Comparison of ENCODE assay signal across 12 mouse cellular contexts in genomic region chr17:12858072-12858471, GRCm38 (mm10). TPM values are rescaled to one million over a fixed set of nuclear protein-coding genes. Genes with fewer than 3 reads are reported as not detected.
DNase-seq lines count a peak whose midpoint lies in the region; ATAC-seq and TF ChIP-seq lines count a peak whose summit lies in the region.
"Had no signal": no experiment of that assay in that cellular context is flagged by ENCODE, and none has a peak within 500 bp of the region (broad histone marks: within the 10 kb centered on the region; RNA-seq: fewer than 3 reads in every experiment).

No protein-coding gene starts in this region.

- no peak overlapping the region for H3K4me2 ChIP-seq in kidney, embryonic 14.5 days (replicated peaks; ENCODE audit: low read depth, low read length)
- no peak overlapping the region; the same call in 1 of the 2 replicates for H3K4me2 ChIP-seq in CH12.LX (ENCODE audit: insufficient read depth, low read depth, poor library complexity, severe bottlenecking)
- H3K4me2 ChIP-seq: embryonic facial prominence, embryonic 12.5 days; liver, embryonic 15.5 days had no signal

- in situ Hi-C loops in CH12.LX (cut with MboI; ENCODE audit: low pct_ligation_motif_present, low pct_unique_long_range_greater_than_20kb, low sequenced_read_pairs): no loop called here

- dilution Hi-C loops in CH12.LX (cut with MboI; ENCODE audit: extremely low pct_ligation_motif_present, extremely low pct_unique_long_range_greater_than_20kb, low sequenced_read_pairs): no loop called here

- H3K4me1 ChIP-seq in kidney, embryonic 14.5 days (ENCODE audit: control insufficient read depth, insufficient read depth, low read length): no peaks in the 10 kb centered on the region
- H3K4me1 ChIP-seq in CH12.LX (ENCODE audit: control insufficient read depth in 1 of 2, insufficient read depth in 2 of 2): no peaks in the 10 kb centered on the region
- H3K4me1 ChIP-seq: embryonic facial prominence, embryonic 12.5 days; liver, embryonic 15.5 days had no signal

- H3K4me3 ChIP-seq in kidney, embryonic 14.5 days (ENCODE audit: low read length): no peak overlapping the region
- no peak overlapping the region for H3K4me3 ChIP-seq in CH12.LX (replicated peaks in 1 of 3; ENCODE audit: low read depth in 2 of 3, low read length in 2 of 3, poor library complexity in 1 of 3)
- H3K4me3 ChIP-seq: embryonic facial prominence, embryonic 12.5 days; liver, embryonic 15.5 days had no signal

- H3K9me3 ChIP-seq in kidney, embryonic 14.5 days (ENCODE audit: control insufficient read depth, low read length): no peaks in the 10 kb centered on the region
- no peaks in the 10 kb centered on the region for H3K9me3 ChIP-seq in CH12.LX (replicated peaks; ENCODE audit: low read length)
- H3K9me3 ChIP-seq: embryonic facial prominence, embryonic 12.5 days; liver, embryonic 15.5 days had no signal

- DNase-seq in kidney, postnatal 10 days: peak; percentile 38
- DNase-seq in CH12.LX (ENCODE audit: extremely low read depth) (peak; percentile 24), R1 (ENCODE audit: low read depth, low spot score) (peak; percentile 40)
- peak; percentile 66 for DNase-seq in naive thymus-derived CD4-positive, alpha-beta T cell, adult 2 months (ENCODE audit: low read depth)
- no peak for DNase-seq in spleen, postnatal 4 days (ENCODE audit: low spot score in 2 of 2)
- no peak for DNase-seq in layer of hippocampus, postnatal 25 days (ENCODE audit: extremely low spot score in 1 of 2, low spot score in 1 of 2)
- DNase-seq: gastrocnemius, postnatal 36 days had no signal

- H3K36me3 ChIP-seq in kidney, embryonic 14.5 days (ENCODE audit: control insufficient read depth, insufficient read depth, low read length): no peaks in the 10 kb centered on the region
- no peaks in the 10 kb centered on the region for H3K36me3 ChIP-seq in CH12.LX (replicated peaks in 1 of 2; ENCODE audit: control insufficient read depth in 1 of 2, insufficient read depth in 1 of 2, low read length in 1 of 2)
- H3K36me3 ChIP-seq: embryonic facial prominence, embryonic 12.5 days; liver, embryonic 15.5 days had no signal

- peak; percentile 20 for TF ChIP-seq RAD21 in CH12.LX (IDR thresholded peaks at IDR 0.05; ENCODE audit: low read depth, low read length)

- WGBS in kidney, embryonic 14.5 days: 39% methylated on average over 4 of the region's 4 CpGs

- TF ChIP-seq POLR2A in CH12.LX (IDR thresholded peaks at IDR 0.05; ENCODE audit: low read depth, low read length): no peak

- peak; percentile 20 to 62; a peak in 3 of 4 replicates for TF ChIP-seq CTCF in CH12.LX (conservative IDR thresholded peaks at IDR 0.05 in 1 of 2, IDR thresholded peaks at IDR 0.05 in 1 of 2; ENCODE audit: low read depth in 2 of 2, low read length in 2 of 2)

- no peak overlapping the region for H3K27ac ChIP-seq in kidney, embryonic 14.5 days (ENCODE audit: low read depth, low read length)
- H3K27ac ChIP-seq in CH12.LX (ENCODE audit: insufficient read depth, low read depth): no peak overlapping the region
- H3K27ac ChIP-seq: embryonic facial prominence, embryonic 12.5 days; liver, embryonic 15.5 days had no signal

- no peak for TF ChIP-seq EP300 in CH12.LX (IDR thresholded peaks at IDR 0.05; ENCODE audit: low read length)

- H3K79me2 ChIP-seq in CH12.LX (replicated peaks; ENCODE audit: control insufficient read depth, extremely low read depth, insufficient read depth, poor library complexity, severe bottlenecking): no peaks in the 10 kb centered on the region

- no peaks in the 10 kb centered on the region for H3K27me3 ChIP-seq in kidney, embryonic 14.5 days (ENCODE audit: control insufficient read depth, insufficient read depth, low read length)
- H3K27me3 ChIP-seq in CH12.LX (replicated peaks): no peaks in the 10 kb centered on the region
- H3K27me3 ChIP-seq: embryonic facial prominence, embryonic 12.5 days; liver, embryonic 15.5 days had no signal

- ATAC-seq in kidney, embryonic 14.5 days (ENCODE audit: low FRiP score, low TSS enrichment): no peak
- ATAC-seq: intestine, embryonic 16.5 days had no signal

- no peak overlapping the region for H3K9ac ChIP-seq in kidney, embryonic 14.5 days (ENCODE audit: low read depth, low read length)
- H3K9ac ChIP-seq in CH12.LX (ENCODE audit: insufficient read depth, low read depth): no peak overlapping the region
- H3K9ac ChIP-seq: embryonic facial prominence, embryonic 12.5 days; liver, embryonic 15.5 days had no signal

TF ChIP-seq in CH12.LX, 34 proteins besides CTCF, POLR2A, EP300 and RAD21:
- no peak for TF ChIP-seq ZMIZ1 (IDR thresholded peaks at IDR 0.05; ENCODE audit: low read depth, low read length)

RNA-seq across cellular contexts. Expression of gene Mas1, which starts 9.9 kb away (rescaled TPM):
- 0.26 and 0.66 TPM in 2 replicates for polyA plus RNA-seq in kidney, embryonic 14.5 days (2014; fragmentation: Nextera tagmentation; extraction: Ambion mirVana)
- total RNA-seq in CH12.LX (2012; rRNA removed): not detected in 2 replicates
- not detected in 2 replicates for total RNA-seq in CH12.LX (2014; rRNA removed)
- 0.19 TPM in 1 of 2 replicates, not detected in the other for polyA plus RNA-seq in CH12.LX (2012; ENCODE audit: insufficient read length, low read depth)
- 10 to 100 TPM; 49.6 to 62.9 TPM for total RNA-seq in layer of hippocampus, postnatal 25 days (2021)
- total RNA-seq: adrenal gland, postnatal 4 days had no signal

RNA-seq across cellular contexts. Expression of gene Mrgprh, which starts 17.8 kb away (rescaled TPM):
- polyA plus RNA-seq in kidney, embryonic 14.5 days (2014; fragmentation: Nextera tagmentation; extraction: Ambion mirVana): not detected in 2 replicates
- not detected in 2 replicates for total RNA-seq in CH12.LX (2012; rRNA removed)
- not detected in 2 replicates for total RNA-seq in CH12.LX (2014; rRNA removed)
- not detected in 2 replicates for polyA plus RNA-seq in CH12.LX (2012; ENCODE audit: insufficient read length, low read depth)
- under 1 TPM in 1 of 2 experiments, not detected in 1; 0.12 TPM for total RNA-seq in layer of hippocampus, postnatal 25 days (2021)
- polyA plus RNA-seq: intestine, embryonic 16.5 days; liver, embryonic 15.5 days had no signal

RNA-seq across cellular contexts. Expression of gene Pnldc1, which starts 52.0 kb away (rescaled TPM):
- 1.3 and 1.7 TPM in 2 replicates for polyA plus RNA-seq in kidney, embryonic 14.5 days (2014; fragmentation: Nextera tagmentation; extraction: Ambion mirVana)
- total RNA-seq in CH12.LX (2012; rRNA removed): 0.25 and 0.84 TPM in 2 replicates
- total RNA-seq in CH12.LX (2014; rRNA removed): 0.11 and 0.19 TPM in 2 replicates
- 0.90 and 1.2 TPM in 2 replicates for polyA plus RNA-seq in CH12.LX (2012; ENCODE audit: insufficient read length, low read depth)
- 1 to 10 TPM; 2.3 to 2.5 TPM for total RNA-seq in layer of hippocampus, postnatal 25 days (2021)
- total RNA-seq: gastrocnemius, postnatal 36 days had no signal

RNA-seq across cellular contexts. Expression of gene Tcp1, which starts 57.4 kb away (rescaled TPM):
- polyA plus RNA-seq in kidney, embryonic 14.5 days (2014; fragmentation: Nextera tagmentation; extraction: Ambion mirVana): 407 and 495 TPM in 2 replicates
- total RNA-seq in CH12.LX (2012; rRNA removed) (540 and 569 TPM in 2 replicates), CH12.LX (2014; rRNA removed) (951 and 1,060 TPM in 2 replicates)
- 560 and 726 TPM in 2 replicates for polyA plus RNA-seq in CH12.LX (2012; ENCODE audit: insufficient read length, low read depth)
- total RNA-seq in layer of hippocampus, postnatal 25 days (2021): 100 to 1,000 TPM; 188 to 223 TPM

RNA-seq across cellular contexts. Expression of gene Mrpl18, which starts 58.1 kb away (rescaled TPM):
- 186 and 194 TPM in 2 replicates for polyA plus RNA-seq in kidney, embryonic 14.5 days (2014; fragmentation: Nextera tagmentation; extraction: Ambion mirVana)
- total RNA-seq in CH12.LX (2012; rRNA removed): 132 and 184 TPM in 2 replicates
- 197 and 223 TPM in 2 replicates for total RNA-seq in CH12.LX (2014; rRNA removed)
- polyA plus RNA-seq in CH12.LX (2012; ENCODE audit: insufficient read length, low read depth): 150 and 153 TPM in 2 replicates
- 10 to 100 TPM; 58.6 to 66.1 TPM for total RNA-seq in layer of hippocampus, postnatal 25 days (2021)

Comparison
In these comparisons a context has a peak if more than half of its experiments do, and no peak if none do; other contexts are left out.
1. DNase-seq: peak in kidney, postnatal 10 days (single experiment), CH12.LX (single experiment), R1 (single experiment) and naive thymus-derived CD4-positive, alpha-beta T cell, adult 2 months (single experiment); none in spleen, postnatal 4 days (0 of 2) and layer of hippocampus, postnatal 25 days (0 of 2).
2. RNA of gene Mas1, which starts 9.9 kb away (total RNA-seq): 49.6 to 62.9 TPM in layer of hippocampus, postnatal 25 days; not detected in CH12.LX; every median in the first group is over 10 times any median in the second.